Mouse (Mus musculus): ENCODE data around the gene 3830417A13Rik. TPM values are rescaled to one million over a fixed set of nuclear protein-coding genes. Genes with fewer than 3 reads are reported as not detected.

3830417A13Rik gene
- total RNA-seq (2015) (not detected in 2 replicates), total RNA-seq (2017) (not detected in 2 replicates)

- ATAC-seq (ENCODE audit: poor library complexity, severe bottlenecking) = no peak
Measured at GRCm38 (mm10) chrX:64173248-64173647, at the start of gene 3830417A13Rik. 3830417A13Rik (plus strand) TSS chrX:64173548.

GRCm38 (mm10) chrX:64152098-64152497, 21.2 kb upstream of the 3830417A13Rik start, which contains the start of gene Gm6760:
Gm6760 (minus strand) TSS chrX:64152198.
- no peak for ATAC-seq (ENCODE audit: poor library complexity, severe bottlenecking)

DNA sequence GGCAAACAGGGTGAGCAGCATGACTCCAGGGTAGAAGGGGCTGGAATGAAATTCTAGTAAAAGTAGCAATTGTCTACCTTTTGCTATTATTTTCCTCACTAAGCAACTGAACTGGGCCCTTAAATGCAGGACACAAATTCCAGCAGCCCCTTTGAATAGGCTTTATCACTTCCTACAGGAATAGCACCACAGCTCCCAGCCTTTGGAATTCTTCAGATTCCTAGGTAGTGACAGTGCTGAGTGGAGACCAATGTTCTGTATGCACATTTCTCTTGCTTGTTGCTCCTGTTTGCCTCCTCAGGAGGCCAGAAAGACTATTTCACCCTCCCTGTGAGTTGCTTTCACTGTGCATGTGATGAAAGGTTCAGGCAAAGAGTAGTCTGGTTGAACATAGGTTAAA, 7.9 kb downstream of the 3830417A13Rik start:
- ATAC-seq (ENCODE audit: poor library complexity, severe bottlenecking) = no peak

Other genes starting within 250 kb of the 3830417A13Rik start
- not detected in 2 replicates for gene Gm6760, start 21.4 kb upstream of the 3830417A13Rik start, total RNA-seq (2015)
- gene Gm6760, start 21.4 kb upstream of the 3830417A13Rik start, total RNA-seq (2017) = not detected in 2 replicates
- not detected in 2 replicates for gene Slitrk4, start 103.4 kb downstream of the 3830417A13Rik start, total RNA-seq (2015)
- gene Slitrk4, start 103.4 kb downstream of the 3830417A13Rik start, total RNA-seq (2017) = not detected in 2 replicates